Mouse (Mus musculus) hindbrain, embryonic 13.5 days (tissue): ENCODE data around the gene Gpr108. TPM values are rescaled to one million over a fixed set of nuclear protein-coding genes. Genes with fewer than 3 reads are reported as not detected.

ENCODE experiments used
- ATAC-seq: fragments of 200-750 bp; cut with Nextera tagmentation; 2 replicates; pipeline ENCODE4 v1.8.0; 2017; ENCODE audit warnings: moderate TSS enrichment; ENCODE audit not compliant: low FRiP score
- H3K27ac ChIP-seq: fragments of 300-500 bp; sonication (generic); 2 replicates; pipeline ENCODE4 v1.5.1; 2015; ENCODE audit warnings: inconsistent platforms, mild to moderate bottlenecking, moderate library complexity
- H3K27me3 ChIP-seq: fragments of 300-500 bp; sonication (generic); 2 replicates; pipeline ENCODE4 v1.6.1; 2015; ENCODE audit warnings: mild to moderate bottlenecking, inconsistent platforms
- H3K36me3 ChIP-seq: fragments of 300-500 bp; sonication (generic); 2 replicates; pipeline ENCODE4 v1.6.1; 2015; ENCODE audit warnings: mild to moderate bottlenecking, inconsistent platforms
- H3K4me1 ChIP-seq: fragments of 300-500 bp; sonication (generic); replicated peaks from 2 replicates; pipeline ENCODE4 v1.6.1; 2015; ENCODE audit warnings: inconsistent platforms
- H3K4me2 ChIP-seq: fragments of 300-500 bp; sonication (generic); 2 replicates; pipeline ENCODE4 v1.6.1; 2015; ENCODE audit warnings: inconsistent platforms, mild to moderate bottlenecking, moderate library complexity
- H3K4me3 ChIP-seq: fragments of 300-500 bp; sonication (generic); 2 replicates; pipeline ENCODE4 v1.5.1; 2015; ENCODE audit warnings: mild to moderate bottlenecking, inconsistent platforms
- H3K9ac ChIP-seq: fragments of 300-500 bp; sonication (generic); 2 replicates; pipeline ENCODE4 v1.6.1; 2015; ENCODE audit warnings: mild to moderate bottlenecking, inconsistent platforms
- H3K9me3 ChIP-seq: fragments of 300-500 bp; sonication (generic); 2 replicates; pipeline ENCODE4 v1.6.1; 2016; ENCODE audit warnings: inconsistent platforms
- WGBS: fragments of 180-500 bp; shearing (Covaris S2); methylation state at CpG from one replicate; pipeline ENCODE4 v1.1.7; 2015; 5-methylcytosine and 5-hydroxymethylcytosine counted together
- polyA plus RNA-seq: library from polyadenylated mRNA; unstranded; fragments of >200 nt; fragmentation: Nextera tagmentation; extraction: Ambion mirVana; gene quantifications from 2 replicates; pipeline ENCODE4 v1.2.1, GENCODE M21; 2015

Gpr108 gene
- polyA plus RNA-seq, 1 experiment from 2014 or later = 23.8 TPM

DNA sequence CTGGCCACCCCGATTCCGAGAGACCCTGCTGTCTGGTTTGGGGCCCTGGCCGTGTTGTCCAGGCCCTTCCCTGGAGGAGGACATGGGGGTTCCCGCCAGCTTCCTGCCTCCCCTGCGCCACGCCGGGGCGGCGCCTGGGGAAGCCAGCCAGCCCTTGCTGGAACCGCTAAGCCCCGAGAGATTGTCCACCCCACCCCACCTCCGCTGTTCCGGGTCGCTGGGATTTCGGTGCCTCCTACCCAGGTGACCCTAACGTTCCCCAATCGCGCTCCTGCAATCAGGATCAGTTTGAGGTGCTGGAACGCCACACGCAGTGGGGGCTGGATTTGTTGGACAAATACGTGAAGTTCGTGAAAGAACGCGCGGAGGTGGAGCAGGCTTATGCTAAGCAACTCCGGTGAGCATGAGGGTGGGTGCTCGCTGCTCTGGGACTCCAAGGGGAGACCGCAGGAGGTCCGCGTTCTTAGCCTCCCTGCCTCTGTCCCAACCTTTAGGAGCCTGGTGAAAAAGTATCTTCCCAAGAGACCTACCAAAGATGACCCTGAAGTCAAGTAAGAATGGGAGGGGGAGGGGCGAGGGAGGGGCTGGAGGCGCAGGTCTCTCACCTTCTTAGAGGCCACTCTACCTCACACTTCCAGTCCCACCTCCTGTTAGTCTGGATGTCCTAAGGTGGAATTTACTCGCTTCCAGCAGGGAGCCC, 2.4 kb upstream of the Gpr108 start:
- Histone ChIP-seq H3K27me3 (0 out of 2 replicates have a peak, but pooled peaks cover 4% of the 10 kb centered on the region), H3K4me3 (peak overlapping the region; percentile 54), H3K27ac (no peak overlapping the region), H3K9ac (peak overlapping the region; percentile 71), H3K36me3 (peaks cover 10% of the 10 kb centered on the region), H3K9me3 (no peaks in the 10 kb centered on the region), H3K4me2 (peak overlapping the region; percentile 90), H3K4me1 (peaks cover 39% of the 10 kb centered on the region)
- 3% methylated on average over 33 of the region's 33 CpGs for WGBS
- ATAC-seq = no peak

DNA sequence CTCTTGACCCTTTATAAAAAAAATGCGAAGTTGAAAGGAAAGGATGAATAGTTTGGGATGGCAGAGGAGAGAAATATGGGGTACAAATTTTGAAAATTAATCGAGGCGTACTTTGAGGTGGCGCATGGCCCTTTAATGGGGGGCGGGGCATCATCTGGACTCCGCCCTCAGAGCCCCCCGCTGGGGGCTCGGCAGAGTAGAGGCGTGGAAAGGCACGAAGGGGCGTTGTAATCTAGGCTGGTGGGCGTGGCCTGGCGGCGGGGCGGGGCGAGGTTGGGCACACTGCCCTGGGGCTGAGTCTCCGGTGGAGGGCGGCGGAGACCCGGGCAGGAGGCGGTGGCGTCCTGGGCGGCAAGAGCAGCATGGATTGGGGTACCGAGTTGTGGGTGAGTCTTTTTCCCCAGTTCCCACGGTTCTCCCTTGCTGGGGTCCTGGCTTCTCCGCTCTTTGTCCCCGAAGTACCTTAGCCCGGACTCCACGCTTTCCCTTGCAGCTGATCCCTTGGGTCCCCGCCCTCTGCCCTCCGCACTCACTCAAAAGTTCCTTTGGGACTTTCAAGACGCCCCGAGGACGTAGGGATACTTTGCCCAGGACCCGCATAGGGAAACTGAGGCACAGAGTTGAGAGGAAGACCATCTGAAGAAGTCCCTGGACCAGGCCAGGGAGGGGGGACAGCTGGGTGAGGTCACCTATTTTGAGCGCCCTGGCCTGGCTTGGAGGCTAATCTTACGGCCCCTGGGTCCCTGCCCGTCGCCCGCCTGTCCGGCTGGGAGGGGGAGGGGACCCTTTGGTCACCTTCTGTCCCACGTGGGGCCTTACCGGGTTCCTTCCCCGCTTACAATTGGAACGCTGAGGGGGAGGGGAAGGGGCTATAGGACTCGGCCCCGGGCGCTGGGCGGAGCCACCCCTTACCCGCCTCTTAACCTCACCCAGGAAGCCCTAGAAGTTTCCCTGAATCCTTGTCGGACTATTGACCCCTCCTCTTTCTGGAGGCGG, 1.2 kb upstream of the Gpr108 start, which contains the start of gene Trip10:
Gene Trip10 (plus strand): TSS at position 270 of the 996 bp plus-strand sequence.
- Histone ChIP-seq H3K9me3 (no peaks in the 10 kb centered on the region), H3K27ac (peak within 1 kb of the TSS; percentile 88), H3K36me3 (no peaks in the 10 kb centered on the region; the same call in 1 of the 2 replicates), H3K4me2 (peak within 1 kb of the TSS; percentile 90), H3K27me3 (0 out of 2 replicates have a peak, but pooled peaks cover 4% of the 10 kb centered on the region), H3K9ac (peak within 1 kb of the TSS; percentile 71), H3K4me3 (peak within 1 kb of the TSS; percentile 54), H3K4me1 (peaks cover 43% of the 10 kb centered on the region)
- ATAC-seq = no peak
- under 1% methylated on average over 47 of the region's 52 CpGs for WGBS

DNA sequence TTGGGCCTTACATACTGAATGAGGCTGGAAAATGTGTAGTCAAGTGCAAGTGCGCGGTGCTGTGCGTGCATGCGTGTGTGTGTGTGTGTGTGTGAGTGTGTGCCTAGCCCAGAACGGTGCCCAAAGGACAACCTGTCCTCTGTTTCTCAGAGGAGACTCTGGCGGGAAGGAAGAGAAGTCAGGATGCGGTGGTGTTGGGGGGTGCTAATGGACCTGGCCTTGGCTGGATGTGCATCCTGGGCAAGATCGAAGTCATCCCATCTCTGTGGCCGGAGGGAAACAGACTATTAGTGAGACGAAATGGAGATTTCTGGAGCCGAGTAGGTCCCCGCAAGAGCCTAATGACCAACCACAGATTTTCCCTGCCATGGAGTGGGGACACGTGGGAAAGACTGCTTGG, 525 bp upstream of the Gpr108 start:
- 0 out of 2 replicates have a peak, but pooled peaks cover 4% of the 10 kb centered on the region for H3K27me3 ChIP-seq
- peak overlapping the region; percentile 88 for H3K27ac ChIP-seq
- ATAC-seq = no peak
- peaks cover 4% of the 10 kb centered on the region for H3K36me3 ChIP-seq
- peak overlapping the region; percentile 54 for H3K4me3 ChIP-seq
- 8% methylated on average over 13 of the region's 13 CpGs for WGBS
- H3K9ac ChIP-seq = peak overlapping the region; percentile 71
- no peaks in the 10 kb centered on the region for H3K9me3 ChIP-seq
- peaks cover 43% of the 10 kb centered on the region for H3K4me1 ChIP-seq
- peak overlapping the region; percentile 90 for H3K4me2 ChIP-seq

DNA sequence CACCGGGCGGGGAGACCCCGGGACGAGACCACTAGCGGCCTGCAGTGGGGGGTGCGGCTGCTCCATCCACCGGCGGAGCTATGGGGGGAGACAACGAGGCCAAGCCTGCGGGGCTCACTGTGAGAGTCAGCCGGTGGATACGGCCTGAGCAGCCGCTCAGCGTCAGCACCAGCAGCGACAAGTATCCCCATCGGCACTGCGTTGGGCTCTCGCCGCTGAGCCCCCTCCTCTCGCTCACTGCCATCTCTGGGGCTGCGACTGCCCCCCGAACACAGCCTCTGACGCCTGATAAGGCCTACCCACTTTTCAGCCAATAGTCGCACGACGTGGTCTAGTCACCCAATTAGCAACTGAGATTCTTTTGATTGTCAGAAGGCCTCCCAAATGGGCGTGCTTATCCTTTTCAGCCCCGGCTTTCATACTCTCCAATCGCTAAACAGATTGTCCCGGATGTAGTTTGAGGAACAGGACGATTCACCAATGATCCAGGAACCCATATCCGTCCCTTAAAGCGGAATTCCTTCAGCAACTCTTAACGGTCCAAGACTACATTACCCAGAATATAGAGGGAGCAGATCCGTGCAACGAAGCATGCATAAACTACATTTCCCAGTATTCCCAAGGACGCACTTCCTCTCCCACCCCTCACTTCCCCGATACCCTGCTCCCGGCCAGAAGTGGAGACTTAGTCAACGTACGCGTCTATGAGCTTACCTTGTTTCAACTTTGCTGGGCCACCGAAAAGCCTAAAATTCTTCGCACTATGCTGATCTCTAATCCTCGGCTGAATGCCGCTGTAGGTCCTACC, 649 bp downstream of the Gpr108 start:
- Histone ChIP-seq H3K36me3 (peaks cover 13% of the 10 kb centered on the region), H3K4me2 (peak overlapping the region; percentile 90), H3K9ac (peak overlapping the region; percentile 84), H3K4me3 (peak overlapping the region; percentile 66), H3K27ac (peak overlapping the region; percentile 98), H3K9me3 (no peaks in the 10 kb centered on the region), H3K27me3 (0 out of 2 replicates have a peak, but pooled peaks cover 4% of the 10 kb centered on the region), H3K4me1 (peaks cover 43% of the 10 kb centered on the region)
- WGBS = under 1% methylated on average over 46 of the region's 46 CpGs
- ATAC-seq = peak; percentile 95

DNA sequence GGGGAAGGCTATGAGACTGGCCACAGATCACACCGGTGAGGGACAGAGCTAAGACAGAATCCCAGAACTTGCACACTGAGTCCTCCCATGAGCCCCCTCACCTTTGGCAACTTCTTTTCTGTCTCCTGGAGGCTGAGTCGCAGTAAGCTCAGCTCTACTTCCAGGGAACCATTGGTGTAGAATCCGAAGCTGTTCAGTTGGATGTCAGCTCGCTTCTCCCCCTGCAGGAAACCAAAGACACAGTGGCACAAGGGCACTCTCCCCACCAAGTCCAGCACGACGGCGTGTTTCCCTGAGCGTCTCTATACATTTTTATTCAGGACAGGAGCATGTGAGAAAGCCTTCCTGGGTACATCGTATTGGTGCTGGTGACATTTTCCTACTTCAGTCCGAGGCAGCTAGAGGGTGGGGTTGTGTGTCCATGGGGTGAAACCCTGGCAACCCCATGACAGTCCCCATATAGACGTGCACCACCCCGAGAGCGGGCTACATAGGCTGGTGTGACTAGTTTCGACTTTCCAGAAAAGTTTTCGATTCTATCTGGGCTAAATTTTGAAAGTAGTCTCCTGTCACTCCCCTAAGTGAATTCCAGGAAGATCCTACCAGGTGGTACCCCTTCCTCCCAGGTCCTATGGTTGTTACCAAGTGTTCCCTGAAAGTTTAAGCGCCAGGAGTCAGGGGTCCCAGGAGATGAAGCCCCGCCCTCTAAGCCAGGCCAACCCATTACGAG, 1.4 kb downstream of the Gpr108 start:
- peak overlapping the region; percentile 67 for H3K4me2 ChIP-seq
- H3K4me1 ChIP-seq = peaks cover 43% of the 10 kb centered on the region
- H3K27ac ChIP-seq = peak overlapping the region; percentile 98
- peaks cover 20% of the 10 kb centered on the region for H3K36me3 ChIP-seq
- peak overlapping the region; percentile 66 for H3K4me3 ChIP-seq
- 0 out of 2 replicates have a peak, but pooled peaks cover 4% of the 10 kb centered on the region for H3K27me3 ChIP-seq
- 3% methylated on average over 18 of the region's 18 CpGs for WGBS
- H3K9ac ChIP-seq = peak overlapping the region; percentile 84
- no peaks in the 10 kb centered on the region for H3K9me3 ChIP-seq
- peak; percentile 2 for ATAC-seq

DNA sequence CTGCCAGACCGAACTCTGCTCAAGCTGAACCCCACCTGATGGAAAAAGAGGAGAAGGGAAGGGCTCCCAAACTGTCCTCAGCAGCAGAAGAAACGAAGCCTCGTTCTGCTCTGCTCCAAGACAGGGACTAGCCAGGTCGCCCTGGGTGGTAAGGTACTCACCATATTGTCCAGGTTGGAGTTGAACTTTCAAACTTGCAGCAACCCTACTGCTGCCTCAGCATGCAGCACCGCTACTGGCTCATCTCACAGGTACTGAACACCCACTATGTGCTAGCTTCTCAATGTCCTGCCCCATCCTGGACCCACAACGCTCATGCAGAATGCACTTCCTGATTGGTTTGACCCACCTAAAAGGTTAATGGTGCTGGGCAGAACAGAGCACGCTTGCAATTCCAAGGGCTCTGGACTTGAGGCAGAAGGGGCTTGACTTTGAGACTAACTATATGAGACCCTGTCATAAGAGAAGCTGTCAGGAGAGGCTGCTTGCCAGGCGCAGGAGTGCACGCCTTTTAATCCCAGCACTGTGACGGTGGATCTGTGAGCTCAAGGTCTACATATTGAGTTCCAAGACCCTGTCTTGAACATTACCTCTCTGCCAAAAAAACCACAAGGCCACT, 2.8 kb downstream of the Gpr108 start:
- ATAC-seq = no peak
- H3K9ac ChIP-seq = 0 out of 2 replicates have a peak overlapping the region, but pooled peaks have one; percentile 13
- no peak overlapping the region for H3K4me3 ChIP-seq
- H3K27me3 ChIP-seq = 0 out of 2 replicates have a peak, but pooled peaks cover 4% of the 10 kb centered on the region
- no peaks in the 10 kb centered on the region for H3K9me3 ChIP-seq
- peaks cover 26% of the 10 kb centered on the region for H3K36me3 ChIP-seq
- no peak overlapping the region for H3K4me2 ChIP-seq
- no peak overlapping the region for H3K27ac ChIP-seq
- WGBS = 92% methylated on average over 10 of the region's 10 CpGs
- H3K4me1 ChIP-seq = peaks cover 37% of the 10 kb centered on the region

DNA sequence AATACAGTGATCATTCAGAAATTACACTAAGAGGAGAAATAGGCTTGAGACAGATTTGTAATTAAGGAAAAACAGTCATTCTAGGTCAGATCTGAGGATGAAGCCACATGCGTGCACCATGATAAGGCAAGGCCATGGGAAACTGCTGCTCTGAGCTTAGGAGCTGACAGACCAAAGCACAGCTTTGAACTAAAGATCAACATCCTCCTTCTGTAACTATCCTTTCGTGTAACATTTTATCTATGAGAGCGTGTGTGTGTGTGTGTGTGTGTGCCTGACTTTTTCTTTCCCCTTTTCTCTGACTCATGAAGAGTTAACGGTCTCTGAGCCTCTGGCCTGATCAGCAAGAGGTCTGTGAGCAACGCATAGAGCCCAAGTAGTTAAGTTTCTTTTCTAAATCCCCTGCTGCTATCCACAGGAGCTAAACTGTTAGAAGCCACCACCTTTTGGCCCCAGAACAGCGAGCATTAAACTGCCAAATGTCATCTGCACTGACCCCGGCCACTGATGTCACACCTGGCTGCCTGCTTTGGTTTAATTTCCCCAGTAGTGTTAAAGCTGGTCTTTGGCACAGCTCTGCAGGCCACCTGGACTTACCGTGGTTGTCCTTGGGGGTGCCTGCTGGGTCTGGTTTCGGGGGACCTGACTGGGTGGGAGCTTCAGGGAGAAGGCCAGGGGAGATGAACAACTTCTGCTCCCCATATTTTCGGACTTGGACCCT, 4.4 kb downstream of the Gpr108 start:
- no peak for ATAC-seq
- no peaks in the 10 kb centered on the region for H3K9me3 ChIP-seq
- H3K4me1 ChIP-seq = peaks cover 21% of the 10 kb centered on the region
- H3K27me3 ChIP-seq = no peaks in the 10 kb centered on the region
- WGBS = 82% methylated on average over 10 of the region's 10 CpGs
- H3K9ac ChIP-seq = no peak overlapping the region
- H3K27ac ChIP-seq = no peak overlapping the region
- no peak overlapping the region for H3K4me3 ChIP-seq
- peaks cover 26% of the 10 kb centered on the region for H3K36me3 ChIP-seq
- no peak overlapping the region for H3K4me2 ChIP-seq

DNA sequence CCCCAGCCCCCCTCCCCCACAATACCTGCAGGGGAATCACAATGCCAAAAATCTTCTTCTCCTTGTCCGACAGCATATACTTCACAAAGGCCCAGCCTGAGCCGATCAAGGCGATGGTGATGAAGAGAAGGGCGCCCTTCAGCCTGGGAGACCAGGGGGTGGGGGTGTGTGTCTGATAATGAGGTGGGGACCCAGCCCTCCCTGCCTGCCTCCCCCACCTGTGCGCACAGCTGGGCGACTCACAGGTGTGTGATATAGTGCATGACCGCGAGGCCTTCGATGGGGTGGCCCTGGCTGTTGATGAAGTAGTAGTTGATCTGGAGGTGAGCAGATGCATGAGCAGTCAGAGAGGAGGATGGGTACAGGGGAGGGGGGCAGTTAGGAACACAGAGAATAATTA, 11.1 kb downstream of the Gpr108 start:
- H3K27me3 ChIP-seq = no peaks in the 10 kb centered on the region
- 0 out of 2 replicates have a peak, but pooled peaks cover 4% of the 10 kb centered on the region for H3K4me1 ChIP-seq
- no peak for ATAC-seq
- no peak overlapping the region for H3K9ac ChIP-seq
- peaks cover 51% of the 10 kb centered on the region for H3K36me3 ChIP-seq
- no peak overlapping the region for H3K27ac ChIP-seq
- H3K4me2 ChIP-seq = no peak overlapping the region
- H3K9me3 ChIP-seq = no peaks in the 10 kb centered on the region
- 94% methylated on average over 9 of the region's 9 CpGs for WGBS
- H3K4me3 ChIP-seq = no peak overlapping the region

DNA sequence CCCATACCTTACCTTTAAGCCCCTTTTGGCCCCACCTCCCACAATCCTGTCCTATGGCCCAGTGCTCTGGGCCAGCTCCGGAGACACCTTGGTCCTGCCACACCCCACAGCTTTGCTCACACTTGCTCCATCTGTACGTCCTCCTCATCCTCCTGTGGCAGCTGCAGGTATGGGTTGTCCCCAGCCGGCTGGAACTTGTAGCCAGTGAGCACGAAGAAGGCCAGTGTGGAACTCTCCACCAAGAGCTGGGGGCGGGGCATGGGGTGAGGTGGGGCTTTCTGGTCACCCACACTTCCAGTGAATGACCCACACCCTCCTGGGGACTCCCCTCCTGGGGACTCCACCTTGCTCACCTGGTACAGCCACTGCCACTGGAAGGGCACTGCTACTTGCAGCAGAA, 12.4 kb downstream of the Gpr108 start:
- H3K4me1 ChIP-seq = 0 out of 2 replicates have a peak, but pooled peaks cover 4% of the 10 kb centered on the region
- 93% methylated on average over 5 of the region's 5 CpGs for whole genome bisulfite sequencing
- no peaks in the 10 kb centered on the region for H3K9me3 ChIP-seq
- H3K27ac ChIP-seq = no peak overlapping the region
- no peak overlapping the region for H3K9ac ChIP-seq
- no peak overlapping the region for H3K4me3 ChIP-seq
- H3K36me3 ChIP-seq = peaks cover 40% of the 10 kb centered on the region
- no peaks in the 10 kb centered on the region for H3K27me3 ChIP-seq
- no peak overlapping the region for H3K4me2 ChIP-seq
- ATAC-seq = no peak

DNA sequence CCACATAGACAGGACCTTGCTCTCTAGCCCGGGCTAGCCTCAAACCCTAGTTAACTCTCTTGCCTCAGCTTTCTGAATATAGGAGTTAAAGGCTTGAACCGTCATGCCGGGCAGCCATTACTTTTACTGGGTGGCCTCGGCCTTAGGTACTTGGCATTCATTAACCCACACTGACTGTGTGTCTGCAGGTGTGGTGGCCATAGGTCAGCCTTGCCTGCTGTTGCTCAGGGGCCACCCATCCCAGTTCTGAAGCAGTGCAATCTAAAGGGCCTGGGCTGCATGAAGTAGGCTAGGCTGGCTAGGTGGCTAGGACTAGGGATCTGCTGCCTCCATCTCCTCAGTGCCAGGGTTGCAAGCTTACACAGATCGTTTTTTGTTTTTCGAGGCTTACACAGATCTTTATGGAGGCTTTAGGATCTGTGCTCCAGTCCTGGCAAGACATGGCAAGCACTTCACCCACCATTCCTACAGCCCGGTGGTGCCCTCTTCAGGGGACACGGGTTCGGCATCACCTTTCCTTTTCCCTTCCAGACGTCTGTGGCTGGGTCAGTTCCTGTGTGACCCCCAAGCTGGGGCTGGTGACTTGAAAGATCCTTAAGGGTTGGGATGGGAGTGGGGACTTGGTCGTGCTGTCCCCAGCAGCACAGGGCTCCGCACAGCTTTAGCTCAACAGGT, 13.9 kb downstream of the Gpr108 start:
- H3K4me2 ChIP-seq = no peak overlapping the region
- H3K36me3 ChIP-seq = peaks cover 40% of the 10 kb centered on the region
- H3K9ac ChIP-seq = no peak overlapping the region
- ATAC-seq = no peak
- H3K9me3 ChIP-seq = no peaks in the 10 kb centered on the region
- WGBS = 86% methylated on average over 12 of the region's 12 CpGs
- no peak overlapping the region for H3K27ac ChIP-seq
- H3K4me3 ChIP-seq = no peak overlapping the region
- H3K4me1 ChIP-seq = 0 out of 2 replicates have a peak, but pooled peaks cover 4% of the 10 kb centered on the region
- H3K27me3 ChIP-seq = no peaks in the 10 kb centered on the region
